Mouse (Mus musculus) frontal cortex, postnatal 14 days (tissue): ENCODE results near the gene Gtf2i.

Experiments
- DNase-seq, 2 experiments: peaks; one replicate each; pipeline ENCODE4 v3.0.0; 2022; ENCODE audit warnings: low spot score in 2 of 2

Gtf2i gene

GRCm38 (mm10) chr5:134322355-134322754, 7.8 kb upstream of the Gtf2i start:
- DNase-seq = no peak

GRCm38 (mm10) chr5:134321699-134322098, 7.1 kb upstream of the Gtf2i start:
- DNase-seq = no peak

- no peak for DNase-seq
Measured at GRCm38 (mm10) chr5:134318903-134319302, 4.3 kb upstream of the Gtf2i start.

- no peak for DNase-seq
Measured at GRCm38 (mm10) chr5:134316721-134317120, 2.2 kb upstream of the Gtf2i start.

- DNase-seq = peak; percentile 35 to 40
Measured at GRCm38 (mm10) chr5:134315623-134316350, 1.2 kb upstream of the Gtf2i start.

- DNase-seq = peak in 1 of 2 experiments; percentile 35
Measured at GRCm38 (mm10) chr5:134314068-134314674, 389 bp downstream of the Gtf2i start.

- DNase-seq = peak; percentile 86 to 91
Measured at GRCm38 (mm10) chr5:134313451-134314067, 1.0 kb downstream of the Gtf2i start.

GRCm38 (mm10) chr5:134312691-134313450, 1.7 kb downstream of the Gtf2i start:
- DNase-seq = peak; percentile 47 to 52

GRCm38 (mm10) chr5:134311894-134312411, 2.6 kb downstream of the Gtf2i start:
- no peak for DNase-seq

GRCm38 (mm10) chr5:134310201-134310600, 4.4 kb downstream of the Gtf2i start:
- no peak for DNase-seq

- no peak for DNase-seq
Measured at GRCm38 (mm10) chr5:134309345-134309744, 5.2 kb downstream of the Gtf2i start.

GRCm38 (mm10) chr5:134304639-134305038, 9.9 kb downstream of the Gtf2i start:
- no peak for DNase-seq

GRCm38 (mm10) chr5:134295277-134296050, 19.1 kb downstream of the Gtf2i start:
- DNase-seq = no peak

- DNase-seq = no peak
Measured at GRCm38 (mm10) chr5:134294606-134295005, 20.0 kb downstream of the Gtf2i start.

- DNase-seq = no peak
Measured at GRCm38 (mm10) chr5:134291096-134291495, 23.5 kb downstream of the Gtf2i start.

GRCm38 (mm10) chr5:134289935-134290560, 24.5 kb downstream of the Gtf2i start:
- no peak for DNase-seq

GRCm38 (mm10) chr5:134288071-134288470, 26.5 kb downstream of the Gtf2i start:
- no peak for DNase-seq

- no peak for DNase-seq
Measured at GRCm38 (mm10) chr5:134284921-134285320, 29.6 kb downstream of the Gtf2i start.

- no peak for DNase-seq
Measured at GRCm38 (mm10) chr5:134282603-134283002, 32.0 kb downstream of the Gtf2i start.

GRCm38 (mm10) chr5:134282076-134282475, 32.5 kb downstream of the Gtf2i start:
- no peak for DNase-seq

GRCm38 (mm10) chr5:134279371-134279770, 35.2 kb downstream of the Gtf2i start:
- no peak for DNase-seq
